Mouse (Mus musculus) liver, postnatal 0 days (tissue): Measurements from ENCODE around the gene Mog.

Experiments
- CTCF ChIP-seq: sonication (generic); IDR thresholded peaks from 2 replicates; pipeline ENCODE4 v1.5.1; 2016; ENCODE audit warnings: antibody characterized with exemption, low read depth
- EP300 ChIP-seq: IDR thresholded peaks from 2 replicates; pipeline ENCODE4 v1.6.1; 2016; ENCODE audit warnings: antibody characterized with exemption, low read depth, mild to moderate bottlenecking

DNA sequence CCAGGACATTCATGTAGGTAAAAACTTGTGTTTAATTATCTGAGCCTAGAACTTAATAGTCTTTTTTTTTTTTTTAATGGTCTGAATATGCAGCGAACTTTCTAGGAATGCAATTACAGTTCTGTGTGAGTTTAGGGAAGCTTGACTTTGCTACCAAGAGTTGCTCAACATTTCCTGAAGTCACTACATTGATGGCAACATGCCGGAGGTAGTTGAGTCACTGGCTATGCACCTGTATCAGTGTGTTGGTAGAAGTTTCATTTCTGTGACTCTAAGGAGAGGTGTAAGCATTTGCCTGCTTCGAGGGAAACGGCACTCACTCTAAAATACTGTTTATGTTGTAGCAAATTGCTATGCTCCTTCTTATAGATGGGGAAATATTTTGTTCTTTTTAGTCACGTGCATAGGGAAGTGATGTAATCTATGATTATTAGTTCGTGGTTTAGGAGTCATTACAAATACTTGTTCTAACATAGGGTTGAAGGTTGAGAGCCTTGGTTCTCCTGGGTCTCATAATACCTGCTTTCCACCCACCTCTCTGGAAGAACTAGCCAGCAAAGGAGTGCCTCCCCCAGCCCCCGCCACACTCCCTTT, 21.6 kb upstream of the Mog start:
- TF ChIP-seq CTCF, result no peak
- no peak for TF ChIP-seq EP300
